Mouse (Mus musculus) kidney, embryonic 16.5 days (tissue): ENCODE results near the gene Smoc1. TPM values are rescaled to one million over a fixed set of nuclear protein-coding genes. Genes with fewer than 3 reads are reported as not detected.

ENCODE experiments used
- ATAC-seq: fragments of 200-750 bp; cut with Nextera tagmentation; 2 replicates; pipeline ENCODE4 v1.8.0; 2017; ENCODE audit warnings: moderate TSS enrichment; ENCODE audit not compliant: low FRiP score, low TSS enrichment
- H3K27ac ChIP-seq: fragments of 300-500 bp; sonication (generic); 2 replicates; pipeline ENCODE4 v1.5.1; 2014; ENCODE audit warnings: low read length
- H3K27me3 ChIP-seq: fragments of 300-500 bp; sonication (generic); 2 replicates; pipeline ENCODE4 v1.6.1; 2014; ENCODE audit warnings: low read length, control low read depth, mixed read lengths; ENCODE audit not compliant: insufficient read depth
- H3K36me3 ChIP-seq: fragments of 300-500 bp; sonication (generic); 2 replicates; pipeline ENCODE4 v1.6.1; 2014; ENCODE audit warnings: low read length, control low read depth, mixed read lengths; ENCODE audit not compliant: insufficient read depth
- H3K4me1 ChIP-seq: fragments of 300-500 bp; sonication (generic); 2 replicates; pipeline ENCODE4 v1.6.1; 2014; ENCODE audit warnings: low read length, control low read depth, mixed read lengths; ENCODE audit not compliant: insufficient read depth
- H3K4me2 ChIP-seq: fragments of 300-500 bp; sonication (generic); replicated peaks from 2 replicates; pipeline ENCODE4 v1.6.1; 2014; ENCODE audit warnings: low read depth, low read length
- H3K4me3 ChIP-seq: fragments of 300-500 bp; sonication (generic); 2 replicates; pipeline ENCODE4 v1.5.1; 2014; ENCODE audit warnings: mild to moderate bottlenecking, low read length
- H3K9ac ChIP-seq: fragments of 300-500 bp; sonication (generic); replicated peaks from 2 replicates; pipeline ENCODE4 v1.6.1; 2014; ENCODE audit warnings: low read length
- H3K9me3 ChIP-seq: fragments of 300-500 bp; sonication (generic); 2 replicates; pipeline ENCODE4 v1.6.1; 2016; ENCODE audit warnings: low read length, control low read depth
- WGBS: fragments of 180-500 bp; shearing (Covaris S2); extraction: QIAGEN DNeasy Blood & Tissue Kit; methylation state at CpG from one replicate; pipeline ENCODE4 v1.1.7; 2014; 5-methylcytosine and 5-hydroxymethylcytosine counted together
- polyA plus RNA-seq: library from polyadenylated mRNA; unstranded; fragments of >200 nt; fragmentation: Nextera tagmentation; extraction: Ambion mirVana; gene quantifications from 2 replicates; pipeline ENCODE4 v1.2.1, GENCODE M21; 2015

Smoc1 gene
- polyA plus RNA-seq, 1 experiment from 2014 or later, result 2.1 TPM

- WGBS, result 83% methylated on average over 7 of the region's 7 CpGs
- Histone ChIP-seq H3K4me1 (no peaks in the 10 kb centered on the region), H3K9ac (no peak overlapping the region), H3K27ac (no peak overlapping the region), H3K27me3 (peaks cover 10% of the 10 kb centered on the region; the same call in 1 of the 2 replicates), H3K36me3 (no peaks in the 10 kb centered on the region), H3K9me3 (no peaks in the 10 kb centered on the region), H3K4me2 (no peak overlapping the region), H3K4me3 (no peak overlapping the region)
- no peak; the same call in 1 of the 2 replicates for ATAC-seq
These were observed 7.2 kb upstream of the Smoc1 start for GRCm38 (mm10) chr12:81019280-81019935.

DNA sequence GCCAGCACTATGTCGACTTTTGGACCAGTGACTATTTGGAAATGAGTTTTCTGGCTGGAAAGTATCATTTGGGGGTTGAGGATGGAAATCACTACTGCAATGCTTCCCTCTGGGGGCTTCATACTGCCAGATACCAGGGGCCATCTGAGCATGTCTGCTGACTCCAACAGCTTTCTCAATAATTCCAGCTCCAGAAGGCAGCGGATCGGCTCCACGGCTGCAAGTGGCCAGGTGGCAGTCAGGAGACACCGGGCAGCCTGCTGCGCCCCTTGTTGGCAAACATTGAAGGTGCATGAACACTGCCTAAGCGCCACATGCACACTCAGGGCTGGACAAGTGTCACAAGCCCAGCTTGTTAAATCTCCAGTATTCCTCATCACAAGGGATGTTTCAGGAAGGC is 2.2 kb upstream of the Smoc1 start:
- Histone ChIP-seq H3K27me3 (peaks cover 53% of the 10 kb centered on the region), H3K9me3 (no peaks in the 10 kb centered on the region), H3K36me3 (no peaks in the 10 kb centered on the region), H3K4me2 (no peak overlapping the region), H3K27ac (no peak overlapping the region), H3K9ac (no peak overlapping the region), H3K4me3 (no peak overlapping the region), H3K4me1 (peaks cover 15% of the 10 kb centered on the region)
- ATAC-seq, result no peak
- WGBS, result 82% methylated on average over 7 of the region's 7 CpGs

DNA sequence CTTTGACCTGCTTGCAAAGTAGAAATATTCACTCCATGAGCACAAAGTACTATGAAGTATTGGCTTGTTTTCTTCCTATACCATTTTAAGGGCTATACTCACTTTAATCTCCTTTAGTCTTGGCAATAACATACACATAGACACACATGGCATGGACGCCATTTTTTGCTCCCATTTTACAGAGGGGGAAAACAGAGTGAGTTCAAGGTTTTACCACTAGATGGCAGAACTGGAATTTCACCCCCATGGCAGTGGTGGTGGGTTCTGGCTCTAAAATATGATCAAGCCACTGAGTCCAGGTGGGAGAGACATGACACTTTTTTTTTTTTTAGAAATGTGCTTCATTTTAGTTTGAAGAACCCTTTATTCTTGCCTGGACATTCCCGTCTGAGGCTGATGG is 1.6 kb upstream of the Smoc1 start:
- 73% methylated on average over 2 of the region's 2 CpGs for WGBS
- Histone ChIP-seq H3K4me3 (no peak overlapping the region), H3K27me3 (peaks cover 59% of the 10 kb centered on the region), H3K9ac (no peak overlapping the region), H3K4me1 (peaks cover 15% of the 10 kb centered on the region), H3K27ac (no peak overlapping the region), H3K9me3 (no peaks in the 10 kb centered on the region), H3K4me2 (no peak overlapping the region), H3K36me3 (no peaks in the 10 kb centered on the region)
- ATAC-seq, result no peak

GRCm38 (mm10) chr12:81026995-81027942 is 661 bp downstream of the Smoc1 start:
- H3K9ac ChIP-seq, result peak overlapping the region; percentile 45; the same call in 1 of the 2 replicates
- peak overlapping the region; percentile 57 for H3K4me3 ChIP-seq
- no peaks in the 10 kb centered on the region for H3K9me3 ChIP-seq
- H3K27me3 ChIP-seq, result peaks cover 73% of the 10 kb centered on the region
- no peak overlapping the region for H3K27ac ChIP-seq
- 1% methylated on average over 40 of the region's 45 CpGs for WGBS
- peak; percentile 70 for ATAC-seq
- H3K4me1 ChIP-seq, result peaks cover 15% of the 10 kb centered on the region
- peak overlapping the region; percentile 91 for H3K4me2 ChIP-seq
- H3K36me3 ChIP-seq, result no peaks in the 10 kb centered on the region

- Histone ChIP-seq H3K4me1 (peaks cover 15% of the 10 kb centered on the region), H3K9me3 (no peaks in the 10 kb centered on the region), H3K36me3 (no peaks in the 10 kb centered on the region), H3K4me3 (no peak overlapping the region), H3K9ac (no peak overlapping the region), H3K27me3 (peaks cover 75% of the 10 kb centered on the region), H3K4me2 (no peak overlapping the region), H3K27ac (no peak overlapping the region)
- 1% methylated on average over 16 of the region's 16 CpGs for WGBS
- ATAC-seq, result no peak
These were observed 1.8 kb downstream of the Smoc1 start for GRCm38 (mm10) chr12:81028291-81028920.

- no peak for ATAC-seq
- peaks cover 65% of the 10 kb centered on the region for H3K27me3 ChIP-seq
- 36% methylated on average over 4 of the region's 4 CpGs for WGBS
These were observed 3.1 kb downstream of the Smoc1 start for GRCm38 (mm10) chr12:81029731-81030130.

GRCm38 (mm10) chr12:81031579-81031978 is 5.0 kb downstream of the Smoc1 start:
- ATAC-seq, result no peak
- Histone ChIP-seq H3K4me3 (no peak overlapping the region), H3K27me3 (peaks cover 47% of the 10 kb centered on the region), H3K36me3 (no peaks in the 10 kb centered on the region), H3K9ac (no peak overlapping the region), H3K27ac (no peak overlapping the region), H3K4me2 (no peak overlapping the region), H3K4me1 (peaks cover 11% of the 10 kb centered on the region), H3K9me3 (no peaks in the 10 kb centered on the region)
- 46% methylated on average over 7 of the region's 7 CpGs for WGBS

More at GRCm38 (mm10) chr12:81029731-81030130, 3.1 kb downstream of the Smoc1 start:
- Histone ChIP-seq H3K9ac (no peak overlapping the region), H3K36me3 (no peaks in the 10 kb centered on the region), H3K4me3 (no peak overlapping the region), H3K27ac (no peak overlapping the region), H3K4me1 (peaks cover 15% of the 10 kb centered on the region), H3K9me3 (no peaks in the 10 kb centered on the region), H3K4me2 (no peak overlapping the region)

GRCm38 (mm10) chr12:81033389-81034041 is 6.9 kb downstream of the Smoc1 start:
- Histone ChIP-seq H3K9ac (no peak overlapping the region), H3K4me2 (no peak overlapping the region), H3K36me3 (no peaks in the 10 kb centered on the region), H3K4me3 (no peak overlapping the region), H3K4me1 (no peaks in the 10 kb centered on the region), H3K27me3 (peaks cover 28% of the 10 kb centered on the region), H3K27ac (no peak overlapping the region), H3K9me3 (no peaks in the 10 kb centered on the region)
- 59% methylated on average over 15 of the region's 15 CpGs for WGBS
- ATAC-seq, result no peak

- Histone ChIP-seq H3K4me3 (no peak overlapping the region), H3K4me1 (no peaks in the 10 kb centered on the region), H3K4me2 (no peak overlapping the region), H3K36me3 (no peaks in the 10 kb centered on the region), H3K27me3 (peaks cover 25% of the 10 kb centered on the region), H3K9me3 (no peaks in the 10 kb centered on the region), H3K27ac (no peak overlapping the region), H3K9ac (no peak overlapping the region)
- 70% methylated on average over 4 of the region's 4 CpGs for WGBS
- ATAC-seq, result no peak
These were observed 7.4 kb downstream of the Smoc1 start for GRCm38 (mm10) chr12:81034042-81034417.
